Mouse (Mus musculus) adrenal gland, adult (tissue): ENCODE results near the gene Dph6.

Source experiments
- DNase-seq, 2 experiments: peaks; one replicate each; pipeline ENCODE4 v3.0.0; 2022 to 2023; ENCODE audit warnings: low spot score in 1 of 2; ENCODE audit not compliant: inconsistent age in 2 of 2

Dph6 gene

DNA sequence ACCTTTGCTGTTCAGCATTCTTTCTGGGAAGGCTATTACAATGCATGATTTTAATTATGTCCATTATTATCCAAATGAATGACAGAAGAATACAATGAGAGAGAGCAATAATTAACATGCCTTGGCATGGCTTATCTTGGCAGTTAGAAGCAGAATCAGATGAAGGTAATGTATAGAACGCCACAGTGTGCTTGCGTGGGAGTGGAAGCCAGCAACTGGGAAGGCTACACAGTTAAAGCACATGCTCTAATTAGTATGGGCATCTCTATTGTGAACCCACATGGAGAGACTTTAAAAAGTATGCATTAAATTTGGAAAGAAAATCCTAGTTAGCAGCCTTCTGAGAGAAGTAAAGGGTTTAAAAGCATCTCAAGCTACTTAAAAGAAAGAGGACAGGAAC, 112.4 kb downstream of the Dph6 start:
- no peak for DNase-seq

DNA sequence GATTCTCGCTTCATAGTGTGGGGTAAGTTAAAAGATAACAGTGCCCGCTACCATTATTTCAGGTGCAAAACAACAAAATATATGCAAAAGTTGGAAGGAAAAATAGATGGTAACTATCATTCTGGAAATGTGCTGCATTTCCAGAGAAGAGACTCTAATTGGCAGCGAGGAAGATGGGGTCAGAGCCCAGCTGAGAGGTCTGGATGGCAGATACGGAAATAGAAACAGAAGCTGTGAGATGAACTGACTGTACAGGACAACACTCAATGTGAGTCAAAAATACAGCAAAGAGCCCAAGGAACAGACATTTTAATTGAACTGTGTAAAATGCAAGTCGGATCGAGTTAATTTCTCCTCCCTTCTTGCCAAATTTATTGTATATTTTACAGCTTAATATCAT, 114.3 kb downstream of the Dph6 start:
- no peak for DNase-seq

DNA sequence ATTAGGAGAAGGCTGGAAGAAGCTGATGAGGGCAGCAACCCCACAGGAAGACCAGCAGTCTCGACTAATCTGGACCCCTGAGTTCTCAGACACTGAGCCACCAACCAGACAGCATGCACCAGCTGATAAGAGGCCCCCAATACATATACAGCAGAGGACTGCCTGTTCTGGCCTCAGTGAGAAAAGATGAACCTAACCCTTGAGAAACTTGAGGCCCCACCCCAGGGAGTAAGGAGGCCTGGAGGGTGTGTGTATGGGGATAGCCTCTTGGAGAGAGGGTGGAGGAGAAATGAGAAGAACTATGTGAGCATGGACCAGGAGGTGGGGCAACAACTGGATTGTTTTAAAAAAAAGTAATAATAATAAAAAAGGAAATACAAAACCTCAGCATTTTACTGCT, 118.7 kb downstream of the Dph6 start:
- DNase-seq, result no peak

DNA sequence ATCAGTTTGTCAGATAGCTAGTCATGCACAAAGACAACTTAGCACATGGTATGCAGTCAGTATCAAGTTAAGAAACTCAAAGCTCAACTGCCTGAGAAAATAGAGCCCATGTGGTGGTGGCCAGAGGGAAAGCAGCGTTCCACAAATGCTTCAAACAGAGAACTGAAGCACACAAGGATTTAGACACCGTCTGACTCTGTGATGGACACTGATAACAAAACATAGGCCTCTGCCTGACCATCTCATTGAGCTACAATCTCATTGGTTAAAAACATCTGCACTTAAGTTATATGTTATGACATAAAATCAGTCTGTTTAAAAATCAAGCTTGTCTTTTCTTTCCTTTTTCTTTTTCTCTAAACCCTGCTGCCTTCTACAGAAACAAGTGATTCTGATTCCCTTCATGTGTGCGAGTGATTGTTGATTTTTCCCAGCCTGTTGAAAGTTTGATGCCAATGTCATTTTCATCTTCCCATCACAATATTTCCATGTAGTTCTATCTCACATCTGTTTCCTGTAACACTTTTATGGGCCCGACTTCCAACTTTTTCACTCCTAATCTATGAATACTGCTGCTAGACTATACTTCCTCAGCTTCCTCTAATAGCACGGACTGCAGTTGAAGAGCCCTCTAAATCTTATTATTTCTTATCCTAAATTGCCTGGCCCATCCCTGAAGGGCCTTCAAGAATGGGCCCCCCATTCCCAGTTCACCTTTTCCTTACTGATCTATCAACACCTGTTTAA, 123.6 kb downstream of the Dph6 start:
- DNase-seq, result no peak

DNA sequence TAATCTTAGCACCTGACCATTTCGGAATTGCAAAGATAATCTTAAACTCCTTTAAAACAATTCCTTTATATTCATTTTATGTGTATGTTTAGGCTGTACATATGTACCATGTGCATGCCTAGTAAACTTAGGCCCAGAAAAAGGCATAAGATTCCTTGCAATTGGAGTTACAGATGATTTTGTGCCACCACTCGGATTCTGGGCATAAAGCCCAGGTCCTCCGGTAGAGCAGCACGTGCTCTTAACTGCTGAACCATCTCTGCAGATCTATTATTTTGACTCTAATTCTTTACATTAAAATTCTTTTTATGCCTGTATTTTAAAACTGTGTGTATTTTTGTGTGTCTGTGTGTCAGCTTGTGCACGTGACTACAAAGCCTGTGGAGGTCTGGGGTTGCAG, 134.3 kb downstream of the Dph6 start:
- no peak for DNase-seq

DNA sequence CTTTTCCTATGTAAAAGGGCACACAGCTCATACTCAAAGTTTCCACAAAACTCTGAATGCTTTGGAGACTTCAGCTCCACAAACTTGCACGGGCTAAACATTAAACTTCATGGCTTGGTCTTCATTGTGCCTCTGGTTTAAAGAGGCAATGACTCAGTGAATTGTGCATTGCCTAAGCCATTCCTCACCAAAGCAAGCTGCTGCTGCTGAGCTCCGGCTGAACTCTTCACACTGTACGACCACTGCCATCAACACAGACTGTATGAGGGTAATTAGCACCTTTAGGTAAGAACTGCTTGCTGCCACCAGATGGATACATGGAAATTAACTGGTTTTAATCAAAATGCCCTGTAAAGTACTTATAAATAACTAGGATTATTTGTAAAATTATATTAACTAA, 134.9 kb downstream of the Dph6 start:
- no peak for DNase-seq

DNA sequence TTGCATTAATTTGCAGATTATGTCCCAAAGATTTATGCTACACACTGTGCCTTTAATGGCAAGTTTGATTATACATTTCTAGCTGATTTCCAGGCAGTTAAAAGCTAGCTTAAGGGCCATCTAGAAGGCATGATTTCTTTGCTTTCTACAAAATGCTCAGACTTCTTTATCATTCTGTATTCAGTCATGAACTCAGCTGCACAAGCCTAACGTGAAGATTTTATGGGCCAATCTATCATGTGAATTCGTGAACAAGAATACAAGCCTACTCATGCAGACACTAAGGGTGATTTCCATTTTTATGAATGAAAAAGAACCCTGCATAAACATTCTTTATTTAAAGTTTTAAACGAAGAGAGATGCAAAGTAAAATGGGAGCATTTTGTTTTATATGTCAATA, 162.4 kb downstream of the Dph6 start:
- no peak for DNase-seq

DNA sequence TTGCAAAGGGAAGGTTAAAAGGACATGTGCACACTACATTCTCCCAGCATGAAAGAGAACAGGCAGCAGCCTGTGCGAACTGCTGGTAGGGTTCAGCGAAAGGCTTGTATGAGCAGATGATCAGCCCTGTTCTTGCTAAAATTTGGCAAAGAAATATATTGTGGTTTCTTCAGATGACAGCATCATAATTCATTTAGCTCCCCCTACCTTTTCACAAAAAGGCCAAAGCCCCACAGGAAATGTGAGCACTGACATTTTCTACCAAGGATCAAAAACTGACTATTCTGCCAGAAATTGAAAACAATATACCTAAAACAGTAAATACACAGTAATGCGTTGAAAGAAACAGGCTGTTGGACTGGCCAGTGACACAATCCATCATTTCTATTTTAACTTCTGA, 162.9 kb downstream of the Dph6 start:
- DNase-seq, result peak in 1 of 2 experiments; percentile 12

DNA sequence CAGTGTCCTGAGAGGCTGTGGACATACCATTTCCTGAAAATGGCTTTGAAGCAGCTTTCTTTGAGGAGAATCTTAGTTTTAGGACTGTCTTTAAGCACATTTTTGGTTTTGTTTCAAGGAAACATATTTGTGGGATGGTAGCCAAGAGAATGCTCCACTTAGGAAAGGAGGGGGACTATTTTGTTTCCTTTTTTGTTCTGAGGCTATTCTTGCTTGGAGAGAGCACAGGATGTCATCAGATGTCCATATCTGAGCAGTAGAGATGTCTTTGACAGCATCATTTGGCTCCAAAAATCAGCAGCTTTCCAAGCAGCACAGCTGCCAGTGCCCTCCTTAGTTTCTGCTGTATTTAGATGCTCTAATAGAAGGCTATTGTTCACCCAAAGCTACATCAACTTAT, 167.8 kb downstream of the Dph6 start:
- DNase-seq, result peak in 1 of 2 experiments; percentile 16
